Mouse (Mus musculus) liver, embryonic 14.5 days (tissue): ENCODE measurements around the gene Vps51.

Experiments
- CTCF ChIP-seq: IDR thresholded peaks from 2 replicates; pipeline ENCODE4 v1.5.1; 2016; ENCODE audit warnings: antibody characterized with exemption, low read depth, control low read depth
- EP300 ChIP-seq: IDR thresholded peaks from 2 replicates; pipeline ENCODE4 v1.6.1; 2016; ENCODE audit warnings: antibody characterized with exemption, low read depth

DNA sequence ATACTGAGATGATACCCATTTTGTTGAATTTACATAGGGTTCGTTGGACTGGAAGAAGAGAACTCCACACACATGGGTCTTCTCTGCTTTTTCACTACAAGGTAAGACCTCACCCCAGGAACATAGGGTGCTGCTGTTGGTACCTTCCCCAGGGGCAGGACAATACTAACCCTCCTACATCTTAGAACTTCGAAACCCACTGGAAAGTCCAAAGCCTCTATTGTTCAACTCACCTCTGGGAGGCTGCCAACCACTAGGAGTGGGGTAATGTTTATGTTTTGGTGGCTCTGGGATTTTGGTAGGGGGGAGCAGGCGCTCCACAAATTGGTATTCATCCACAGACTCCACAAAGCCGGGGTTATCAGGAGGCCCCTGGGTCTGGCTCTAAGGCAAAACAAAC lies 20.3 kb downstream of the Vps51 start:
- TF ChIP-seq CTCF (no peak), EP300 (no peak)
